Mouse (Mus musculus): Measurements from ENCODE around the gene Znrd1as. TPM values are rescaled to one million over a fixed set of nuclear protein-coding genes. Genes with fewer than 3 reads are reported as not detected.
A peak's percentile ranks its signal among the peaks of the same experiment; 100 is the strongest.

The Znrd1as gene
- polyA plus RNA-seq, 1 experiment from 2014 or later, result 5.6 TPM

- H3K9me3 ChIP-seq (replicated peaks; ENCODE audit: control insufficient read depth, low read length), result no peaks in the 10 kb centered on the region
- no peak overlapping the region for H3K4me3 ChIP-seq (replicated peaks; ENCODE audit: low read length)
- no peak overlapping the region; the same call in 1 of the 2 replicates for H3K27ac ChIP-seq (ENCODE audit: low read length)
- 67% methylated on average over 12 of the region's 12 CpGs for WGBS
- no peaks in the 10 kb centered on the region for H3K27me3 ChIP-seq (ENCODE audit: control insufficient read depth, insufficient read depth, low read length)
- H3K4me2 ChIP-seq (ENCODE audit: low read depth, low read length), result no peak overlapping the region
- no peaks in the 10 kb centered on the region for H3K4me1 ChIP-seq (ENCODE audit: control insufficient read depth, insufficient read depth, low read length)
- H3K9ac ChIP-seq (ENCODE audit: low read length), result no peak overlapping the region
- ATAC-seq (ENCODE audit: insufficient read depth, low FRiP score), result no peak
- no peaks in the 10 kb centered on the region for H3K36me3 ChIP-seq (ENCODE audit: control insufficient read depth, insufficient read depth, low read length)
Measured at GRCm38 (mm10) chr17:36929236-36929932, 29.0 kb upstream of the Znrd1as start.

DNA sequence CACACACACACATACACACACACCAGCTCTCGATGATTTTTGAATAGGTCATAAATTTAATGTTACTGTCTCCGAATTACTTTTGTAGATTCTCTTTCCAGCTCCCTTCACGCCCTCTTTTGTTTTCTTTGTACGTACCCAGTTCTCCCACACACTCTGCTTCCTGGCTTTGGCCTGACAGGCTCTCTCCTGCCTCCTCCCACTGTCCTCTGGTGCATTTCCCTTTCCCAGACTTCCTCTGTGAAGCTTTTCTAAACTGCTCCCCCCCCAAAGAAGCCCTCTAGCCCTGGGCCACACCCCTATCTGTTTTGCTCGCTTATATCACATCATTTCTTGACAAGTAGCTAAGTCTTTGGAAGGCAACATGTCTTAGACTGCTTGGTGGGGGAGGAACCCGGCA lies 28.2 kb upstream of the Znrd1as start:
- Histone ChIP-seq H3K9ac (ENCODE audit: low read length) (no peak overlapping the region), H3K4me3 (replicated peaks; ENCODE audit: low read length) (no peak overlapping the region), H3K27ac (ENCODE audit: low read length) (no peak overlapping the region), H3K27me3 (ENCODE audit: control insufficient read depth, insufficient read depth, low read length) (no peaks in the 10 kb centered on the region), H3K36me3 (ENCODE audit: control insufficient read depth, insufficient read depth, low read length) (no peaks in the 10 kb centered on the region), H3K4me2 (ENCODE audit: low read depth, low read length) (no peak overlapping the region), H3K9me3 (replicated peaks; ENCODE audit: control insufficient read depth, low read length) (no peaks in the 10 kb centered on the region), H3K4me1 (ENCODE audit: control insufficient read depth, insufficient read depth, low read length) (no peaks in the 10 kb centered on the region)
- ATAC-seq (ENCODE audit: insufficient read depth, low FRiP score), result no peak
- 58% methylated on average over 6 of the region's 6 CpGs for WGBS

DNA sequence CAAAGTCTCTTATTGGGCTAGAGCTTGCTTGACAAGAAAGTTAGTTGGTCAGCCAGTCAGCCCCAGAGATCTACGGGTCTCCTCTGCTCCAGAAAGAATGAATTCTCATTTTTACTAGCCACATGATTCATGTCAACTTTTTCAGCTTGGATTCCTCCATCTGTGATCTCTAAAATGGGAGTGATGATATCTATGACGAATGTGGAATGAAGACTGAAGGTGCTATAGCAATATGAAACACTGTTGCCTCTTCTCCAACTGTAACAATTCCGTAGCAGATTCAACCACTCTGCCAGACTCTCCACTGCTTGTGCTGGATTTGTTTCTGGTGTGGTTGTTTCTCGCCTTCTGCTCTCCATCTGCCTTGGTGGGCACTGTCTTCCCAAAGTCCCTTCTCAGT lies 27.3 kb upstream of the Znrd1as start:
- no peaks in the 10 kb centered on the region for H3K27me3 ChIP-seq (ENCODE audit: control insufficient read depth, insufficient read depth, low read length)
- no peak overlapping the region for H3K4me3 ChIP-seq (replicated peaks; ENCODE audit: low read length)
- no peak overlapping the region for H3K4me2 ChIP-seq (ENCODE audit: low read depth, low read length)
- H3K9ac ChIP-seq (ENCODE audit: low read length), result no peak overlapping the region
- no peak overlapping the region for H3K27ac ChIP-seq (ENCODE audit: low read length)
- no peaks in the 10 kb centered on the region for H3K9me3 ChIP-seq (replicated peaks; ENCODE audit: control insufficient read depth, low read length)
- 76% methylated on average over 4 of the region's 4 CpGs for WGBS
- no peaks in the 10 kb centered on the region for H3K36me3 ChIP-seq (ENCODE audit: control insufficient read depth, insufficient read depth, low read length)
- ATAC-seq (ENCODE audit: insufficient read depth, low FRiP score), result no peak
- no peaks in the 10 kb centered on the region for H3K4me1 ChIP-seq (ENCODE audit: control insufficient read depth, insufficient read depth, low read length)

- no peak overlapping the region for H3K27ac ChIP-seq (ENCODE audit: low read length)
- no peak overlapping the region for H3K4me2 ChIP-seq (ENCODE audit: low read depth, low read length)
- no peak for ATAC-seq (ENCODE audit: insufficient read depth, low FRiP score)
- 59% methylated on average over 2 of the region's 2 CpGs for WGBS
- no peak overlapping the region for H3K9ac ChIP-seq (ENCODE audit: low read length)
- H3K9me3 ChIP-seq (replicated peaks; ENCODE audit: control insufficient read depth, low read length), result no peaks in the 10 kb centered on the region
- H3K27me3 ChIP-seq (ENCODE audit: control insufficient read depth, insufficient read depth, low read length), result no peaks in the 10 kb centered on the region
- no peaks in the 10 kb centered on the region for H3K36me3 ChIP-seq (ENCODE audit: control insufficient read depth, insufficient read depth, low read length)
- H3K4me3 ChIP-seq (replicated peaks; ENCODE audit: low read length), result no peak overlapping the region
- no peaks in the 10 kb centered on the region for H3K4me1 ChIP-seq (ENCODE audit: control insufficient read depth, insufficient read depth, low read length)
Measured at GRCm38 (mm10) chr17:36931806-36932205, 26.6 kb upstream of the Znrd1as start.

DNA sequence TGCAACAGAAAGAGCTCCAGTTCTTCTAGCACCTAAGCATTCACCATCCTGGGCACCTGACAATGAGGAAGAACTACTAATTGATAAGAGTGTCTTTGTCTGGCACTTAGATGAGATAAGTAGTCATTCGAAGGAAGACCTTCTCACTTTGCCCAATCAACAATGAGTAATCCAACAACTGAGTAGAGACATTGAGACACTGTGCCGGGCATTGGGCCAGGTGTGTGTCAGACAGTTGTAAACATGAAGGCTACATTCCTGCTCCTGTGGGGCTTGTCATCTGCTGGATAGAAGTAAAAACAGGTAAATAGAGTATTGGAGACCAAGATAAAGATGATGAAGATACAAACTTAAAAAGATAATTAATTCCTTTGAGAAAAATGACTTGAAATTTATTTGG lies 20.3 kb upstream of the Znrd1as start:
- Histone ChIP-seq H3K4me3 (replicated peaks; ENCODE audit: low read length) (no peak overlapping the region), H3K4me1 (ENCODE audit: control insufficient read depth, insufficient read depth, low read length) (no peaks in the 10 kb centered on the region), H3K9me3 (replicated peaks; ENCODE audit: control insufficient read depth, low read length) (no peaks in the 10 kb centered on the region), H3K4me2 (ENCODE audit: low read depth, low read length) (no peak overlapping the region), H3K27me3 (ENCODE audit: control insufficient read depth, insufficient read depth, low read length) (peaks cover 20% of the 10 kb centered on the region), H3K27ac (ENCODE audit: low read length) (no peak overlapping the region), H3K9ac (ENCODE audit: low read length) (no peak overlapping the region), H3K36me3 (ENCODE audit: control insufficient read depth, insufficient read depth, low read length) (no peaks in the 10 kb centered on the region)
- 65% methylated on average over 2 of the region's 2 CpGs for WGBS
- no peak for ATAC-seq (ENCODE audit: insufficient read depth, low FRiP score)

DNA sequence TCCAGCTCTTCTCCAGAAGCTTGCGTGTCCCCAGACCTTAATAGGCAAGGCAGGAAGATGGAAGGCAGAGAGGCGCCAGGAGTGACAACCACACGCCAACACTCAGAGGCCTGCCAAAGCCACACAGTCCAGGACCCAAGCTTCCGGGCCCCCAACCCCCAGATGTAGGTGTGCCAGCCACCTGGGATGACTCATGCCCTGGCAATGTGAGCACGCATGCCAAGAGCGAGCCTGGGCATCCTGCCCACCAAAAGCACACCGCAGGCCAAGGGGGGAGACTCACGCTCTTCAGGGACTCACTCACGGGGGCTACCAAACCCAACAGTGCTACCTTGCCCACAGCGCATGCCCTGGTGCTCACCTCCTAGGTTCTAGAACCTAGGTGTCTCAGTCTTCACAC lies 16.0 kb upstream of the Znrd1as start:
- no peak overlapping the region for H3K27ac ChIP-seq (ENCODE audit: low read length)
- peaks cover 2% of the 10 kb centered on the region; the same call in 1 of the 2 replicates for H3K4me1 ChIP-seq (ENCODE audit: control insufficient read depth, insufficient read depth, low read length)
- H3K4me2 ChIP-seq (ENCODE audit: low read depth, low read length), result peak overlapping the region; percentile 80
- peak; percentile 68 for ATAC-seq (ENCODE audit: insufficient read depth, low FRiP score)
- peak overlapping the region; percentile 47 for H3K4me3 ChIP-seq (replicated peaks; ENCODE audit: low read length)
- H3K27me3 ChIP-seq (ENCODE audit: control insufficient read depth, insufficient read depth, low read length), result peaks cover 31% of the 10 kb centered on the region
- H3K36me3 ChIP-seq (ENCODE audit: control insufficient read depth, insufficient read depth, low read length), result no peaks in the 10 kb centered on the region
- no peak overlapping the region for H3K9ac ChIP-seq (ENCODE audit: low read length)
- no peaks in the 10 kb centered on the region for H3K9me3 ChIP-seq (replicated peaks; ENCODE audit: control insufficient read depth, low read length)
- 41% methylated on average over 10 of the region's 10 CpGs for WGBS

DNA sequence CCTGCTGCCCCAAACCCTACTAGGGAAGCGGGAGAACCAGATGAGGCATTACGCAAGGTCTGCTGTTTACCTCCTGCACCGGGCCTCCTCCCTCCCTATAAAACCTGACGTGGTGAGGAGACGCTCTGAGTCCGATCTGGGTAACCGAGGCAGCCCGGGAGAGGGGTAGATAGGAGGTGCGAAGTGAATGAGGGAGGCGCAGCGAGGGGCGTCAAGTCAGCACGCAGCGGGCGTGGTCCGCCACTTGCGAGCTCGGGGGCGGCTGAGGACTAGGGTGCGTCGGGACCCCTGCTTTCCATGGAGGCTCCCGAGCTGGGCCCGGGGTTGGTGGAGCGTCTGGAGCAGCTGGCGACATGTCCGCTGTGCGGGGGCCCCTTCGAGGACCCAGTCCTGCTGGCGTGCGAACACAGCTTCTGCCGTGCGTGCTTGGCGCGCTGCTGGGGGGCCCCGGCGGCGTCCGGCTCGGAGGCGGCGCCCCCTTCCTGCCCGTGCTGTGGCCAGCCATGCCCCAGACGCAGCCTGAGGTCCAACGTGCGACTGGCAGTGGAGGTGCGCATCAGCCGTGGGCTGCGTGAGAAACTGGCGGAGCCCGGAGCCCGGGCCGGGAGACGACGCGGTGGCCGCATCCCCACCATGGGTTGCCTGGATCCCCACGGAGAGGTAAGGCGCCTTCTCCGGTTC lies 15.5 kb upstream of the Znrd1as start, which contains the start of gene Rnf39:
Gene Rnf39, plus strand, starts transcription at position 128 of the 681 bp plus-strand sequence.
- H3K27me3 ChIP-seq (ENCODE audit: control insufficient read depth, insufficient read depth, low read length), result peaks cover 31% of the 10 kb centered on the region
- no peaks in the 10 kb centered on the region for H3K9me3 ChIP-seq (replicated peaks; ENCODE audit: control insufficient read depth, low read length)
- peak; percentile 9; the same call in 1 of the 2 replicates for ATAC-seq (ENCODE audit: insufficient read depth, low FRiP score)
- no peaks in the 10 kb centered on the region for H3K36me3 ChIP-seq (ENCODE audit: control insufficient read depth, insufficient read depth, low read length)
- H3K4me3 ChIP-seq (replicated peaks; ENCODE audit: low read length), result peak within 1 kb of the TSS; percentile 47
- H3K4me2 ChIP-seq (ENCODE audit: low read depth, low read length), result peak within 1 kb of the TSS; percentile 80
- 2% methylated on average over 58 of the region's 59 CpGs for WGBS
- H3K9ac ChIP-seq (ENCODE audit: low read length), result peak within 1 kb of the TSS; percentile 56
- peaks cover 6% of the 10 kb centered on the region; the same call in 1 of the 2 replicates for H3K4me1 ChIP-seq (ENCODE audit: control insufficient read depth, insufficient read depth, low read length)
- H3K27ac ChIP-seq (ENCODE audit: low read length), result no peak within 1 kb of the TSS

DNA sequence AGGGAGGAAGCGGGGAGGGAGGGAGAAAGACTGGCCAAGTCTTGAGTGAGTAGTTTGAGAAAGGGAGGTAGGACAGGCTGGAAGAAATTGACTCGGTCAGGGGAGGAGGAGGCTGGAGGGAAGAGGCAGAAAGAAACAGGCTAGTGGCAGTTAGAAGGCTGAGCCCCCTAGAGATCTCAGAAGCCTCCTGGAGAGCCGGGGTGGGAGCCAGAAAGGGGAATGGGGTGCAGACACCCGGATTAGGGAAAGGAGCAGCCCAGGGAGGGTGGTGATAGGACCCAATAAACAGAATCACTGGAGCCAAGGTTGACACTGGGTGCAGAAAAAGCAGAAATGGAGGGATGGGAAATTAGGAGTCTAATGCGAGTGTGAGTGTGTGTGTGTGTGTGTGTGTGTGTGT lies 14.7 kb upstream of the Znrd1as start:
- H3K27me3 ChIP-seq (ENCODE audit: control insufficient read depth, insufficient read depth, low read length), result peaks cover 31% of the 10 kb centered on the region
- WGBS, result 20% methylated on average over 5 of the region's 5 CpGs
- no peak for ATAC-seq (ENCODE audit: insufficient read depth, low FRiP score)
- H3K36me3 ChIP-seq (ENCODE audit: control insufficient read depth, insufficient read depth, low read length), result no peaks in the 10 kb centered on the region
- H3K4me3 ChIP-seq (replicated peaks; ENCODE audit: low read length), result peak overlapping the region; percentile 47
- no peaks in the 10 kb centered on the region for H3K9me3 ChIP-seq (replicated peaks; ENCODE audit: control insufficient read depth, low read length)
- H3K9ac ChIP-seq (ENCODE audit: low read length), result 0 out of 2 replicates have a peak overlapping the region, but pooled peaks have one; percentile 56
- no peak overlapping the region for H3K27ac ChIP-seq (ENCODE audit: low read length)
- no peak overlapping the region for H3K4me2 ChIP-seq (ENCODE audit: low read depth, low read length)
- peaks cover 6% of the 10 kb centered on the region; the same call in 1 of the 2 replicates for H3K4me1 ChIP-seq (ENCODE audit: control insufficient read depth, insufficient read depth, low read length)

- peaks cover 31% of the 10 kb centered on the region for H3K27me3 ChIP-seq (ENCODE audit: control insufficient read depth, insufficient read depth, low read length)
- no peak for ATAC-seq (ENCODE audit: insufficient read depth, low FRiP score)
- WGBS, result 23% methylated on average over 9 of the region's 9 CpGs
Measured at GRCm38 (mm10) chr17:36944121-36944775, 14.1 kb upstream of the Znrd1as start.

More at GRCm38 (mm10) chr17:36944121-36944775, 14.1 kb upstream of the Znrd1as start:
- H3K36me3 ChIP-seq (ENCODE audit: control insufficient read depth, insufficient read depth, low read length), result no peaks in the 10 kb centered on the region
- no peak overlapping the region for H3K9ac ChIP-seq (ENCODE audit: low read length)
- H3K4me3 ChIP-seq (replicated peaks; ENCODE audit: low read length), result no peak overlapping the region; the same call in 1 of the 2 replicates
- peaks cover 6% of the 10 kb centered on the region; the same call in 1 of the 2 replicates for H3K4me1 ChIP-seq (ENCODE audit: control insufficient read depth, insufficient read depth, low read length)
- H3K9me3 ChIP-seq (replicated peaks; ENCODE audit: control insufficient read depth, low read length), result no peaks in the 10 kb centered on the region
- H3K27ac ChIP-seq (ENCODE audit: low read length), result no peak overlapping the region
- H3K4me2 ChIP-seq (ENCODE audit: low read depth, low read length), result no peak overlapping the region

All from stomach, embryonic 16.5 days (tissue).